Mouse (Mus musculus) hindbrain, embryonic 11.5 days (tissue): ENCODE results near the gene Gm10378. TPM values are rescaled to one million over a fixed set of nuclear protein-coding genes. Genes with fewer than 3 reads are reported as not detected.
"Not testable (repeated sequence)": the region's sequence is repeated elsewhere in the genome, so short reads cannot be mapped to it uniquely, and the experiment has no call there.

Source experiments
- ATAC-seq: fragments of 200-750 bp; cut with Nextera tagmentation; 2 replicates; pipeline ENCODE4 v1.8.0; 2017; ENCODE audit warnings: mild to moderate bottlenecking, moderate TSS enrichment, moderate library complexity; ENCODE audit not compliant: low FRiP score
- DNase-seq: peaks from one replicate; pipeline ENCODE4 v3.0.0-alpha.2; 2015; ENCODE audit warnings: low spot score
- H3K27ac ChIP-seq: fragments of 300-500 bp; sonication (generic); 2 replicates; pipeline ENCODE4 v1.5.1; 2014; ENCODE audit warnings: mild to moderate bottlenecking, low read depth, low read length
- H3K27me3 ChIP-seq: fragments of 300-500 bp; sonication (generic); 2 replicates; pipeline ENCODE4 v1.6.1; 2014; ENCODE audit warnings: mild to moderate bottlenecking, low read length, moderate library complexity, mixed read lengths; ENCODE audit not compliant: control insufficient read depth, insufficient read depth
- H3K36me3 ChIP-seq: fragments of 300-500 bp; sonication (generic); 2 replicates; pipeline ENCODE4 v1.6.1; 2014; ENCODE audit warnings: mild to moderate bottlenecking, low read length, moderate library complexity, mixed read lengths; ENCODE audit not compliant: control insufficient read depth, insufficient read depth
- H3K4me1 ChIP-seq: fragments of 300-500 bp; sonication (generic); replicated peaks from 2 replicates; pipeline ENCODE4 v1.6.1; 2014; ENCODE audit warnings: low read length, mixed read lengths; ENCODE audit not compliant: control insufficient read depth, insufficient read depth
- H3K4me2 ChIP-seq: fragments of 300-500 bp; sonication (generic); replicated peaks from 2 replicates; pipeline ENCODE4 v1.6.1; 2014; ENCODE audit warnings: mild to moderate bottlenecking, low read depth, low read length
- H3K4me3 ChIP-seq: fragments of 300-500 bp; sonication (generic); 2 replicates; pipeline ENCODE4 v1.5.1; 2014; ENCODE audit warnings: low read depth, low read length
- H3K9ac ChIP-seq: fragments of 300-500 bp; sonication (generic); 2 replicates; pipeline ENCODE4 v1.6.1; 2014; ENCODE audit warnings: low read depth, low read length
- H3K9me3 ChIP-seq: fragments of 300-500 bp; sonication (generic); 2 replicates; pipeline ENCODE4 v1.6.1; 2016; ENCODE audit warnings: low read length; ENCODE audit not compliant: control insufficient read depth
- WGBS: fragments of 180-500 bp; shearing (Covaris S2); extraction: QIAGEN DNeasy Blood & Tissue Kit; methylation state at CpG from one replicate; pipeline ENCODE4 v1.1.7; 2014; 5-methylcytosine and 5-hydroxymethylcytosine counted together
- polyA plus RNA-seq: library from polyadenylated mRNA; unstranded; fragments of >200 nt; fragmentation: Nextera tagmentation; extraction: Ambion mirVana; gene quantifications from 2 replicates; pipeline ENCODE4 v1.2.1, GENCODE M21; 2014

Gm10378 gene
- polyA plus RNA-seq = not detected in 2 replicates

DNA sequence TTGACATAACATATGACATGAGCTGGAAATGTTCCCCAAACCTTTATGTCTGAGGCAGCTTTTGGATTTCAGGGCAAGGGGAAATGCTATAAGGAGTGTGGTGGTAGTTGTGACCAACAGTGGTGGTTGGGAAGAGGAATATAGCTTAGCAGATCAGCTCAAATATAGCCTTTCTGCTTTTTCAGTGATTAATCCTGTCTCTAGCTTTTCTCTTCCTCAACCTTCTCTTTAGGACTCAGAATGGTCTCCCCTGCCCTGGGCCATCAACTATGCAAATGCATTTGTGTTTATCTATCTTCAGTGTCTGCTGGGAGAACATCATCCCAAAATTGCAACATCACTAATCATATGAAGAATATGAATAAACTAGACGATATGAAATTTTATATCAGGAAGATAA, at the start of gene Gm10378:
Gm10378 (plus strand) TSS at position 301 of the 400 bp plus-strand sequence.
- not testable (repeated sequence) for H3K27ac ChIP-seq, H3K4me2 ChIP-seq, H3K9ac ChIP-seq, DNase-seq, H3K9me3 ChIP-seq, H3K4me3 ChIP-seq, H3K27me3 ChIP-seq, H3K36me3 ChIP-seq, ATAC-seq, H3K4me1 ChIP-seq
- WGBS = no CpG with 5 or more reads among the region's 1 CpGs

DNA sequence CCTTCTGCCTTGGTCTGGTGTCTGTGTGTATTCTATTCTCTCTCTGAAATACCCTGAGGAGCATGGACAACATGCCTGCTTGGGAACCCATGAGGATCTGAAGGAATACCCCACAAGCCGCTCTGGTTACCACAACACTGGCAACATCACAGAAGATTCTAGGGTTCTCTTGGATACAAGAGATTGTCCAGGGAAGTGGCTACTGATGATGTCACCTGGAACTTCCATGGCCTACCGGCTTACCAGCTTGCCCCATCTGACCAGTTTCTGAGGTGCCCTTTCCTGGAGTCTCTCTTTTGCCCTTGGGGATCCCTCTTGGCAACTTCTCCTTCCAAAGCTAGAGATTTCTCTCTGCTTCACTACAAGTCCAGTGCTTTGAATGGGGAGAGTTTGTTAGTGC, 13.9 kb upstream of the Gm10378 start, which contains the start of gene Gm3633:
Gm3633 (minus strand) TSS at position 101 of the 400 bp plus-strand sequence.
- H3K36me3 ChIP-seq, H3K27ac ChIP-seq, H3K4me3 ChIP-seq, H3K9me3 ChIP-seq, H3K9ac ChIP-seq, H3K27me3 ChIP-seq, H3K4me2 ChIP-seq, ATAC-seq, H3K4me1 ChIP-seq, DNase-seq: not testable (repeated sequence)
- no CpG with 5 or more reads among the region's 2 CpGs for WGBS

Other genes with a start within 250 kb of the Gm10378 start
- not detected in 2 replicates for gene Gm8005, start 216.3 kb upstream of the Gm10378 start, polyA plus RNA-seq
- gene Gm8011, start 192.1 kb upstream of the Gm10378 start, polyA plus RNA-seq = not detected in 2 replicates
- gene Gm8020, start 153.6 kb upstream of the Gm10378 start, polyA plus RNA-seq = not detected in 2 replicates
- gene Gm8024, start 131.7 kb upstream of the Gm10378 start, polyA plus RNA-seq = not detected in 2 replicates
- gene Gm17124, start 56.1 kb upstream of the Gm10378 start, polyA plus RNA-seq = not detected in 2 replicates
- not detected in 2 replicates for gene Gm3633, start 14.0 kb upstream of the Gm10378 start, polyA plus RNA-seq
- not detected in 2 replicates for gene Gm3015, start 112.9 kb downstream of the Gm10378 start, polyA plus RNA-seq
- not detected in 2 replicates for gene Gm10377, start 142.0 kb downstream of the Gm10378 start, polyA plus RNA-seq
- gene Gm21977, start 197.5 kb downstream of the Gm10378 start, polyA plus RNA-seq = not detected in 2 replicates